In genomic region chr17:40201803-40202202, GRCm38 (mm10) we compare ENCODE assay signal across 31 mouse cellular contexts. TPM values are rescaled to one million over a fixed set of nuclear protein-coding genes. Genes with fewer than 3 reads are reported as not detected.
DNase-seq lines count a peak whose midpoint lies in the region; ATAC-seq and TF ChIP-seq lines count a peak whose summit lies in the region.
"Not testable (repeated sequence)": the region's sequence is repeated elsewhere in the genome, so short reads cannot be mapped to it uniquely, and the experiment has no call there.
"Had no signal": no experiment of that assay in that cellular context is flagged by ENCODE, and none has a peak within 500 bp of the region (broad histone marks: within the 10 kb centered on the region; RNA-seq: fewer than 3 reads in every experiment).

No protein-coding gene starts in this region.

- peak; percentile 50 for TF ChIP-seq CTCF in Patski (IDR thresholded peaks at IDR 0.05)
- TF ChIP-seq CTCF in brain, embryonic 14.5 days (IDR thresholded peaks at IDR 0.05; ENCODE audit: borderline replicate concordance, extremely low read depth, insufficient read depth, insufficient read length): peak; percentile 6; the same call in 1 of the 2 replicates
- TF ChIP-seq CTCF in kidney, postnatal 0 days (IDR thresholded peaks at IDR 0.05; ENCODE audit: low read depth): peak; percentile 14; the same call in 1 of the 2 replicates
- TF ChIP-seq CTCF in liver, postnatal 0 days (IDR thresholded peaks at IDR 0.05; ENCODE audit: low read depth): peak; percentile 20

- H3K27me3 ChIP-seq in Patski; kidney, postnatal 0 days (ENCODE audit: insufficient read depth, low read length); liver, postnatal 0 days (ENCODE audit: insufficient read depth, low read length): not testable (repeated sequence)

- not testable (repeated sequence) for H3K36me3 ChIP-seq in ES-E14 (ENCODE audit: control insufficient read depth, insufficient read depth, low read length, poor library complexity, severe bottlenecking); kidney, postnatal 0 days (ENCODE audit: insufficient read depth, low read length); liver, postnatal 0 days (replicated peaks; ENCODE audit: insufficient read depth, low read length)

- ATAC-seq in Patski; kidney, postnatal 0 days (replicated peaks; ENCODE audit: low FRiP score, low read depth); liver, postnatal 0 days: not testable (repeated sequence)

- H3K4me1 ChIP-seq in ES-E14 (ENCODE audit: control insufficient read depth in 2 of 2, insufficient read depth in 2 of 2, low read length in 2 of 2, poor library complexity in 1 of 2); kidney, postnatal 0 days (replicated peaks; ENCODE audit: insufficient read depth, low read length); liver, postnatal 0 days (ENCODE audit: insufficient read depth): not testable (repeated sequence)

- CTCF ChIA-PET in Patski (lab: Charles Lee): not testable (repeated sequence)

- not testable (repeated sequence) for H3K4me3 ChIP-seq in ES-E14 (ENCODE audit: insufficient read depth in 1 of 2, low read depth in 1 of 2, low read length in 2 of 2, poor library complexity in 1 of 2, severe bottlenecking in 1 of 2); kidney, postnatal 0 days (replicated peaks; ENCODE audit: low read depth, low read length); liver, postnatal 0 days (ENCODE audit: low read depth, low read length)

- DNase-seq in A20 (ENCODE audit: low read depth, low spot score): peak; percentile 16
- not testable (repeated sequence) for DNase-seq in ES-E14 (ENCODE audit: low read depth, low spot score); Patski (ENCODE audit: low read depth, low spot score); brain, embryonic 14.5 days (ENCODE audit: low read depth); kidney, postnatal 0 days (ENCODE audit: low spot score); liver, postnatal 0 days
- peak; percentile 6 for DNase-seq in adrenal gland, postnatal 10 days

- not testable (repeated sequence) for TF ChIP-seq EP300 in liver, postnatal 0 days (IDR thresholded peaks at IDR 0.05; ENCODE audit: low read depth)

- TF ChIP-seq POLR2A in brain, embryonic 14.5 days (IDR thresholded peaks at IDR 0.05; ENCODE audit: borderline replicate concordance, extremely low read depth, insufficient read depth, insufficient read length, poor library complexity, severe bottlenecking): not testable (repeated sequence)

- not testable (repeated sequence) for H3K27ac ChIP-seq in ES-E14 (ENCODE audit: insufficient read depth, low read depth, low read length, poor library complexity, severe bottlenecking); kidney, postnatal 0 days; liver, postnatal 0 days (ENCODE audit: low read depth)

- H3K9ac ChIP-seq in ES-E14 (ENCODE audit: insufficient read depth, low read depth, low read length, poor library complexity, severe bottlenecking); kidney, postnatal 0 days (ENCODE audit: low read depth, low read length); liver, postnatal 0 days (replicated peaks): not testable (repeated sequence)

- not testable (repeated sequence) for H3K4me2 ChIP-seq in kidney, postnatal 0 days (ENCODE audit: low read length); liver, postnatal 0 days (ENCODE audit: low read depth, low read length)

- POLR2A ChIA-PET in Patski (lab: Charles Lee): not testable (repeated sequence)

- in situ Hi-C loops in ES-E14 (cut with MboI; ENCODE audit: low sequenced_read_pairs in 2 of 2, unreplicated experiment in 2 of 2): not testable (repeated sequence)
- in situ Hi-C loops in Patski (cut with MboI; ENCODE audit: low pct_unique_long_range_greater_than_20kb): loop anchor here (25.0 kb wide), 3 partner anchors 185 to 610 kb away; partner anchors contain the start of genes Crisp2 and Rhag

- not testable (repeated sequence) for H3K9me3 ChIP-seq in ES-E14 (ENCODE audit: control insufficient read depth, insufficient read depth, low read depth, low read length); kidney, postnatal 0 days (replicated peaks; ENCODE audit: low read length); liver, postnatal 0 days (ENCODE audit: low read length)

TF ChIP-seq in ES-E14, 5 proteins besides CTCF, POLR2A, EP300 and RAD21:
- TF ChIP-seq ZC3H11A (IDR thresholded peaks at IDR 0.05; ENCODE audit: borderline replicate concordance, low read depth, low read length): peak; percentile 17; the same call in 1 of the 2 replicates

RNA-seq across cellular contexts. Expression of gene Pgk2, which starts 6.6 kb away (rescaled TPM):
- not detected in 2 replicates for total RNA-seq in ES-E14 (2012; rRNA removed)
- polyA plus RNA-seq in Patski (2021): not detected
- total RNA-seq in adrenal gland, postnatal 10 days (2021): not detected
- not detected in 2 replicates for polyA plus RNA-seq in brain, embryonic 14.5 days (2012; rRNA removed)
- polyA plus RNA-seq in kidney, postnatal 0 days (2015; fragmentation: Nextera tagmentation; extraction: Ambion mirVana): not detected in 2 replicates
- polyA plus RNA-seq in liver, postnatal 0 days (2015; fragmentation: Nextera tagmentation; extraction: Ambion mirVana): not detected in 2 replicates
- total RNA-seq: adrenal gland, adult 8-10 months; forebrain, postnatal 0 days; gastrocnemius, adult 2 months; gastrocnemius, postnatal 14 days; gastrocnemius, postnatal 4 days; heart, adult 8-10 months; heart, postnatal 25 days; hematopoietic stem cell, adult 5-6 weeks had no signal
- polyA plus RNA-seq: C2C12; CD4-positive, CD25-positive, alpha-beta regulatory T cell, adult 4 months; embryonic facial prominence, embryonic 12.5 days; embryonic facial prominence, embryonic 15.5 days; forebrain, embryonic 14.5 days; forebrain, postnatal 0 days; frontal cortex, adult 2 months; G1E; heart, embryonic 11.5 days; heart, embryonic 14.5 days; heart, postnatal 0 days; hindbrain, embryonic 12.5 days; hindbrain, embryonic 15.5 days; intestine, embryonic 14.5 days; intestine, postnatal 0 days had no signal

RNA-seq across cellular contexts. Expression of gene Crisp3, which starts 40.3 kb away (rescaled TPM):
- total RNA-seq in ES-E14 (2012; rRNA removed): not detected in 2 replicates
- polyA plus RNA-seq in Patski (2021): not detected
- not detected for total RNA-seq in adrenal gland, postnatal 10 days (2021)
- not detected in 2 replicates for polyA plus RNA-seq in brain, embryonic 14.5 days (2012; rRNA removed)
- polyA plus RNA-seq in kidney, postnatal 0 days (2015; fragmentation: Nextera tagmentation; extraction: Ambion mirVana): 0.13 and 0.50 TPM in 2 replicates
- not detected in 2 replicates for polyA plus RNA-seq in liver, postnatal 0 days (2015; fragmentation: Nextera tagmentation; extraction: Ambion mirVana)
- total RNA-seq: adrenal gland, adult 8-10 months; forebrain, postnatal 0 days; gastrocnemius, adult 2 months; gastrocnemius, postnatal 14 days; gastrocnemius, postnatal 4 days; heart, adult 8-10 months; heart, postnatal 25 days; hematopoietic stem cell, adult 5-6 weeks had no signal
- polyA plus RNA-seq: activated CD4-positive, CD25-positive, alpha-beta regulatory T cell, adult 4 months; C2C12; CD4-positive, CD25-positive, alpha-beta regulatory T cell, adult 4 months; embryonic facial prominence, embryonic 12.5 days; forebrain, embryonic 11.5 days; forebrain, embryonic 14.5 days; forebrain, postnatal 0 days; frontal cortex, adult 2 months; G1E; heart, embryonic 11.5 days; heart, embryonic 14.5 days; heart, postnatal 0 days; hindbrain, embryonic 12.5 days; intestine, embryonic 14.5 days; intestine, postnatal 0 days had no signal
